Mouse (Mus musculus): ENCODE data around the gene Oxa1l. TPM values are rescaled to one million over a fixed set of nuclear protein-coding genes. Genes with fewer than 3 reads are reported as not detected.

Oxa1l gene
- 15.8 TPM for polyA plus RNA-seq (2014; fragmentation: Illumina TruSeq; extraction: RNeasy Lipid Tissue Mini Kit (QIAGEN cat#74804); ENCODE audit: low read depth, low replicate concordance)

GRCm38 (mm10) chr14:54360577-54361340 is at the start of gene Oxa1l:
TSS of gene Oxa1l (plus strand) at chr14:54360834.

GRCm38 (mm10) chr14:54417623-54418081 is 57.0 kb downstream of the Oxa1l start, which contains the start of gene Slc7a7:
TSS of gene Slc7a7 (minus strand) at chr14:54417780.

Other genes starting within 250 kb of the Oxa1l start
- gene Dad1, start 106.7 kb upstream of the Oxa1l start, polyA plus RNA-seq (2014; fragmentation: Illumina TruSeq; extraction: RNeasy Lipid Tissue Mini Kit (QIAGEN cat#74804); ENCODE audit: low read depth, low replicate concordance) = 7.5 TPM
- 13.7 TPM for gene Abhd4, start 106.6 kb upstream of the Oxa1l start, polyA plus RNA-seq (2014; fragmentation: Illumina TruSeq; extraction: RNeasy Lipid Tissue Mini Kit (QIAGEN cat#74804); ENCODE audit: low read depth, low replicate concordance)
- not detected for gene Olfr49, start 75.9 kb upstream of the Oxa1l start, polyA plus RNA-seq (2014; fragmentation: Illumina TruSeq; extraction: RNeasy Lipid Tissue Mini Kit (QIAGEN cat#74804); ENCODE audit: low read depth, low replicate concordance)
- gene Slc7a7, start 56.9 kb downstream of the Oxa1l start, polyA plus RNA-seq (2014; fragmentation: Illumina TruSeq; extraction: RNeasy Lipid Tissue Mini Kit (QIAGEN cat#74804); ENCODE audit: low read depth, low replicate concordance) = 5.1 TPM
- gene Mrpl52, start 66.1 kb downstream of the Oxa1l start, polyA plus RNA-seq (2014; fragmentation: Illumina TruSeq; extraction: RNeasy Lipid Tissue Mini Kit (QIAGEN cat#74804); ENCODE audit: low read depth, low replicate concordance) = 54.2 TPM
- gene Mmp14, start 70.8 kb downstream of the Oxa1l start, polyA plus RNA-seq (2014; fragmentation: Illumina TruSeq; extraction: RNeasy Lipid Tissue Mini Kit (QIAGEN cat#74804); ENCODE audit: low read depth, low replicate concordance) = 30.0 TPM
- gene Lrp10, start 103.3 kb downstream of the Oxa1l start, polyA plus RNA-seq (2014; fragmentation: Illumina TruSeq; extraction: RNeasy Lipid Tissue Mini Kit (QIAGEN cat#74804); ENCODE audit: low read depth, low replicate concordance) = 6.7 TPM
- gene Rem2, start 115.3 kb downstream of the Oxa1l start, polyA plus RNA-seq (2014; fragmentation: Illumina TruSeq; extraction: RNeasy Lipid Tissue Mini Kit (QIAGEN cat#74804); ENCODE audit: low read depth, low replicate concordance) = 0.38 TPM
- gene Prmt5, start 156.7 kb downstream of the Oxa1l start, polyA plus RNA-seq (2014; fragmentation: Illumina TruSeq; extraction: RNeasy Lipid Tissue Mini Kit (QIAGEN cat#74804); ENCODE audit: low read depth, low replicate concordance) = 37.2 TPM
- 2.8 TPM for gene Haus4, start 193.8 kb downstream of the Oxa1l start, polyA plus RNA-seq (2014; fragmentation: Illumina TruSeq; extraction: RNeasy Lipid Tissue Mini Kit (QIAGEN cat#74804); ENCODE audit: low read depth, low replicate concordance)
- gene Ajuba, start 216.7 kb downstream of the Oxa1l start, polyA plus RNA-seq (2014; fragmentation: Illumina TruSeq; extraction: RNeasy Lipid Tissue Mini Kit (QIAGEN cat#74804); ENCODE audit: low read depth, low replicate concordance) = 1.6 TPM
- gene 4931414P19Rik, start 245.2 kb downstream of the Oxa1l start, polyA plus RNA-seq (2014; fragmentation: Illumina TruSeq; extraction: RNeasy Lipid Tissue Mini Kit (QIAGEN cat#74804); ENCODE audit: low read depth, low replicate concordance) = 2.6 TPM